Mouse (Mus musculus) R1 (cell line): ENCODE data around the gene Nfkbid.

Source experiments
- DNase-seq: peaks from one replicate; pipeline ENCODE4 v3.0.0-alpha.2; 2018; ENCODE audit warnings: low read depth, low spot score

Nfkbid gene

DNA sequence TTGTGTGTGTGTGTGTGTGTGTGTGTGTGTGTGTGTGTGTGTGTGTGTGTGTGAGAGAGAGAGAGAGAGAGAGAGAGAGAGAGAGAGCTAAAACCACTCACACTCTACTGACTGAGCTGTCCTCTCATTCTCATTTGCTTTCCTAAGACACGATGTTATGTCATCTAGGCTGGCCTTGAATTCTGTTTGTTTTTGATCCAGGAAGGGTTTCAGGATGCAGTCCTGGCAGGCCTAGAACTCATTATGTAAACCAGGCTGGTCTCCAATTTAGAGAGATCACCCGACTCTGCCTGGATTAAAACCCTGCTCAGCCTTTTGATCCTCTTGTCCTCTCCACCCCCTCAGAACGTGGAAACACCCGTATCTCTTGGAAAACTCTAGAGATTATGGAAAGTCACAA lies 42.5 kb downstream of the Nfkbid start:
- DNase-seq = peak; percentile 81

DNA sequence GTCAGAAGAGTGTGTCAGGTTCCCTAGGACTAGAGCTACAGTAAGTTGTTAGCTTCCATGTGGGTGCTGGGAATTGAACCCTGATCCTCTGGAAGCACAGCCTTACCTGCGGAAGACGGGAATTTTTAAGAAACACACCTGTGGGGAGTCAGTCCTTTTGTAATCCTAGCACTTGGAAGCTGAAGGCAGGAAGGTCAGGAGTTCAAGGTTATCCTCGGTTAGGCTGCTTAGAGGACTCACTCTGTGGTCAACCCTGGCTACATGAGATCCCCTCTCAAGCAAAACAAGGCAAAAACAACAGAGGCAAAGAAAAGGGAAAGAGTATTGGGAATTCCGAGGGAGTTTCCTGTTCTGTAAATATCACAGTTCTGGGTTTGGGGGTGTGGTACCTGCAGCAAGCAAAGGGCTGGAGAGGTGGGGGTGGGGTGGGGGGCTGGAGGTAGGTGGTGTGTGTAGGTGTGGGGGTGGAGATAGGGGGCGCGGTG lies 43.3 kb downstream of the Nfkbid start:
- peak; percentile 97 for DNase-seq

DNA sequence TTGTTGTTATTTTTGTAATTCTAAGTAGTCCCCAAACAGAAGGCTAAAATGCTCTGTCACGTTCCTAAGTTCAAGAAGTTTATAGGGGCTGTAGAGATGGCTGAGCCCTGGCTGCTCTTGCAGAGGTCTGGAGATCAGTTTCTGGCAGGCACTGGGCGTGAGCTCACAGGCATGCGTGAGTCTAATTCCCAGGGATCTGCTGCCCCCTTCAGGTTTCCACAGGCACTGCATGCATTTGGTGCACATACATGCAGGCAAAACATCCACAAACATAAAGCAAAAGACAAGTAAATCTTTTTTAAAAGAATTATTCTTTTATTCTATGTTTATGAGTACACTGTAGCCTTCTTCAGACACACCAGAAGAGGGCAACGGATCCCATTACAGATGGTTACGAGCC lies 50.9 kb downstream of the Nfkbid start:
- DNase-seq = peak; percentile 84

DNA sequence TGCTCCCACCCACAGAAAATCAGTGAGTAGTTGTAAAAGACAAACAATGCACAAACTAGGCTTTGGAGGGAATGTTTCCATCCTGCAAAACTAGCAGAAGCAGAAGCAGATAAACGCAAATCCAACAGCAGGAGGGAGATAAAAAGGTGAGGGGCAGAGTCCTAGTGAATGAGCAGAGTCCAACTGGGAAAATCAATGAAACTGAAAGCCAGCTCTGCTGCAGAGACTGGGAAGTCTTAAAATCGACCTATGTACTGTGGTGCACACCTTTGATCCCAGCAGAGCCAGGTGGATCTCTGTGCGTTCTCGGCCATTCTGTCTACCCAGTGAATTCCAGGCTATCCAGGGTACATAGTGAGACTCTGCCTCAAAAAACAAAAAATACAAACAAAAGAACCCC lies 53.5 kb downstream of the Nfkbid start:
- no peak for DNase-seq

DNA sequence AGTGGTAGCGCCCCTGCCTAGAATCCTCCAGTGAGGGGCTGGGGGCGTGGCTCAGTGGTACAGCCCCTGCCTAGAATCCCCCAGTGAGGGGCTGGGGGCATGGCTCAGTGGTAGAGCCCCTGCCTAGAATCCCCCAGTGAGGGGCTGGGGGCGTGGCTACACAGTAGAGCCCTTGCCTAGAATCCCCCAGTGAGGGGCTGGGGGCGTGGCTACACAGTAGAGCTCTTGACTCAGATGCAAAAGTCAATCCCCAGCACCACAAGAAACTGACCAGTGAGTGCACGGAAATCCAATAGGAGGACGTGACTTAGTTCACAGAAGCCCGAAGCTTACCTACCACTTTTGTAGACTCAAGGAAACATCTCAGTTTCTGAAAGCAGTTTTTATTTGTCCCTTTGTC lies 54.6 kb downstream of the Nfkbid start:
- peak; percentile 69 for DNase-seq

DNA sequence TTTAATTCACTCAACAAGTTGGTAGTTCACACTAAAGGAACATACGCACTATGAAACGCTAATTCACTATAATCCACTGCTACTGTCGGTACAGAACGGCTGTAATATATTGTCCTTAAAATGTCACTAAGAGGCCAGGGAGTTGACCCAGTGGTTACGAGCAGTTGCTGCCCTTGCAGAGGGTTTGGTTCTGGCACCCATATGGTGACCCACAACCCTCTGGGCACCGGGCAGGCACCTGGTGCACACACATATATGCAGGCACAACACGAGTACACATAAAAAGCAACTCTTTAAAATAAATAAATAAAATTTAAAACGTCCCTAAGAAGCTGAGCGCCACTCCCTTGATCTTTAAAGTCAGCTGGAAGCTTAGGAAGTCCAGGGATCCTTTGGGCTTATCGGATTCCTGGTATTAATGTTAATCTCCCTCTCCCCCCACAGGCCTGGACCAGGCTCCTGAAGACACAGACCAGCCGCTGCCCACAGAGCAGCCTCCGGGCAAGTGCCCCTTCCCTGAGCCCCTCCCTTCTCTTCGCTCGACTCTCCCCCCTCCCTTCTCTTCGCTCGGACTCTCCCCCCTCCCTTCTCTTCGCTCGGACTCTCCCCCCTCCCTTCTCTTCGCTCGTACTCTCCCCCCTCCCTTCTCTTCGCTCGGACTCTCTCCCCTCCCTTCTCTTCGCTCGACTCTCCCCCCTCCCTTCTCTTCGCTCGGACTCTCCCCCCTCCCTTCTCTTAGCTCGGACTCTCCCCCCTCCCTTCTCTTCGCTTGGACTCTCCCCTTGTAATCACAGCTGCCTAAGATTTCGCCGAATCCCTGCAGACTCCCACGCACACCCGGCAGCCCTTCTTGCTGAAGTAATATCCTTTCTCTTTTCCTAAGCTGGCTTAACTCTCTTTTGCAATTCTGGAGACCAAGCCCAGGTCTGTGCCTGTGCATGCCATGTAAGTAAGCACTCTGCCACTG lies 56.2 kb downstream of the Nfkbid start:
- peak; percentile 48 for DNase-seq
